9 mouse cellular contexts compared by ENCODE assay signal in genomic region chr12:99150126-99150525, GRCm38 (mm10).
DNase-seq lines count a peak whose midpoint lies in the region; ATAC-seq lines count a peak whose summit lies in the region.
"Had no signal": no experiment of that assay in that cellular context is flagged by ENCODE, and none has a peak within 500 bp of the region (broad histone marks: within the 10 kb centered on the region; RNA-seq: fewer than 3 reads in every experiment).

No protein-coding gene starts in this region.

- no peak for ATAC-seq in CD4-positive, CD25-positive, alpha-beta regulatory T cell, adult 4 months
- ATAC-seq in midbrain, embryonic 13.5 days: no peak

- no peak overlapping the region for H3K9ac ChIP-seq in midbrain, embryonic 13.5 days (replicated peaks)
- H3K9ac ChIP-seq: neural tube, embryonic 13.5 days had no signal

- no peaks in the 10 kb centered on the region for H3K27me3 ChIP-seq in midbrain, embryonic 10.5 days (ENCODE audit: low read depth, poor library complexity, severe bottlenecking)
- H3K27me3 ChIP-seq in midbrain, embryonic 13.5 days: no peaks in the 10 kb centered on the region
- H3K27me3 ChIP-seq: neural tube, embryonic 13.5 days had no signal

- 0 out of 2 replicates have a peak, but pooled peaks cover 4% of the 10 kb centered on the region for H3K9me3 ChIP-seq in midbrain, embryonic 10.5 days (replicated peaks)
- H3K9me3 ChIP-seq in midbrain, embryonic 13.5 days: no peaks in the 10 kb centered on the region
- H3K9me3 ChIP-seq: neural tube, embryonic 13.5 days had no signal

- H3K27ac ChIP-seq in midbrain, embryonic 10.5 days (replicated peaks): no peak overlapping the region
- no peak overlapping the region for H3K27ac ChIP-seq in midbrain, embryonic 13.5 days
- H3K27ac ChIP-seq: neural tube, embryonic 13.5 days had no signal

- no peak overlapping the region for H3K4me3 ChIP-seq in midbrain, embryonic 10.5 days
- no peak overlapping the region for H3K4me3 ChIP-seq in midbrain, embryonic 13.5 days (replicated peaks)
- H3K4me3 ChIP-seq: neural tube, embryonic 13.5 days had no signal

- DNase-seq in CD4-positive, CD25-positive, alpha-beta regulatory T cell, adult 2 months (ENCODE audit: low read depth, low spot score): peak; percentile 68
- DNase-seq in midbrain, embryonic 10.5 days (ENCODE audit: low spot score): peak; percentile 57
- DNase-seq in cerebellum, postnatal 25 days: peak; percentile 34 to 66
- DNase-seq in induced T-regulatory cell, adult 2 months (ENCODE audit: low read depth): peak; percentile 62
- peak; percentile 4 to 31 for DNase-seq in monocyte, adult 2 months (ENCODE audit: low read depth in 1 of 2, low spot score in 2 of 2)
- peak; percentile 58 for DNase-seq in thymus, postnatal 0 days (ENCODE audit: low spot score)

- H3K4me1 ChIP-seq in midbrain, embryonic 10.5 days: peaks cover 11% of the 10 kb centered on the region; the same call in 1 of the 2 replicates
- H3K4me1 ChIP-seq in midbrain, embryonic 13.5 days (replicated peaks): peaks cover 10% of the 10 kb centered on the region

- H3K36me3 ChIP-seq in midbrain, embryonic 10.5 days: no peaks in the 10 kb centered on the region
- H3K36me3 ChIP-seq in midbrain, embryonic 13.5 days: no peaks in the 10 kb centered on the region
- H3K36me3 ChIP-seq: neural tube, embryonic 13.5 days had no signal

- WGBS in midbrain, embryonic 10.5 days: 48% methylated on average over 4 of the region's 4 CpGs
- 42% methylated on average over 4 of the region's 4 CpGs for WGBS in midbrain, embryonic 13.5 days

- H3K4me2 ChIP-seq in midbrain, embryonic 13.5 days (replicated peaks): no peak overlapping the region
- H3K4me2 ChIP-seq: neural tube, embryonic 13.5 days had no signal

Comparison
In these comparisons a context has a peak if more than half of its experiments do, and no peak if none do; other contexts are left out.
1. DNase-seq: peak in every context shown above with its lines; median percentile 68 in CD4-positive, CD25-positive, alpha-beta regulatory T cell, adult 2 months; 62 in induced T-regulatory cell, adult 2 months; 58 in thymus, postnatal 0 days; 57 in midbrain, embryonic 10.5 days; 50 in cerebellum, postnatal 25 days; 18 in monocyte, adult 2 months.